Mouse (Mus musculus) ES-E14 (cell line): ENCODE results near the gene Xlr4c. TPM values are rescaled to one million over a fixed set of nuclear protein-coding genes. Genes with fewer than 3 reads are reported as not detected.
"Not testable (repeated sequence)": the region's sequence is repeated elsewhere in the genome, so short reads cannot be mapped to it uniquely, and the experiment has no call there.

ENCODE experiments used
- DNase-seq: peaks from one replicate; pipeline ENCODE4 v3.0.0-alpha.2; 2013; ENCODE audit warnings: low read depth, low spot score
- H3K27ac ChIP-seq: 2 replicates; pipeline ENCODE4 v1.5.1; 2012; ENCODE audit warnings: low read depth, mild to moderate bottlenecking, low read length, moderate library complexity, mixed read lengths; ENCODE audit not compliant: poor library complexity, insufficient read depth, severe bottlenecking
- H3K36me3 ChIP-seq: 2 replicates; pipeline ENCODE4 v1.6.1; 2012; ENCODE audit warnings: mild to moderate bottlenecking, low read length, moderate library complexity, mixed read lengths; ENCODE audit not compliant: control insufficient read depth, poor library complexity, insufficient read depth, severe bottlenecking
- H3K4me1 ChIP-seq, 2 experiments: fragments of 150-350 bp in 1 of 2; sonication (generic) in 1 of 2; 2 replicates each; pipeline ENCODE4 v1.6.1; 2012; ENCODE audit warnings: low read length in 2 of 2, mild to moderate bottlenecking in 1 of 2, mixed read lengths in 1 of 2; ENCODE audit not compliant: control insufficient read depth in 2 of 2, insufficient read depth in 2 of 2, poor library complexity in 1 of 2
- H3K4me3 ChIP-seq, 2 experiments: fragments of 150-350 bp in 1 of 2; sonication (generic) in 1 of 2; 2 replicates each; pipeline ENCODE4 v1.5.1; 2012; ENCODE audit warnings: low read length in 2 of 2, low read depth in 1 of 2, mild to moderate bottlenecking in 1 of 2, mixed read lengths in 1 of 2; ENCODE audit not compliant: insufficient read depth in 1 of 2, poor library complexity in 1 of 2, severe bottlenecking in 1 of 2
- H3K9ac ChIP-seq: 2 replicates; pipeline ENCODE4 v1.6.1; 2012; ENCODE audit warnings: low read depth, mild to moderate bottlenecking, low read length, mixed read lengths; ENCODE audit not compliant: poor library complexity, insufficient read depth, severe bottlenecking
- H3K9me3 ChIP-seq: fragments of 150-350 bp; sonication (generic); 2 replicates; pipeline ENCODE4 v1.6.1; 2012; ENCODE audit warnings: low read depth, mild to moderate bottlenecking, low read length; ENCODE audit not compliant: control insufficient read depth, insufficient read depth
- CHD2 ChIP-seq: IDR thresholded peaks from 2 replicates; pipeline ENCODE4 v1.6.1; 2014; ENCODE audit warnings: mild to moderate bottlenecking, low read depth, low read length, inconsistent platforms
- HCFC1 ChIP-seq: IDR thresholded peaks from 2 replicates; pipeline ENCODE4 v1.6.1; 2012; ENCODE audit warnings: low read length, inconsistent platforms, borderline replicate concordance; ENCODE audit not compliant: insufficient read depth
- MAFK ChIP-seq: IDR thresholded peaks from 2 replicates; pipeline ENCODE4 v1.6.1; 2014; ENCODE audit warnings: mild to moderate bottlenecking, low read depth, low read length, inconsistent platforms; ENCODE audit not compliant: insufficient read depth
- ZC3H11A ChIP-seq: IDR thresholded peaks from 2 replicates; pipeline ENCODE4 v1.6.1; 2012; ENCODE audit warnings: low read depth, mild to moderate bottlenecking, inconsistent platforms, low read length, borderline replicate concordance
- ZNF384 ChIP-seq: IDR thresholded peaks from 2 replicates; pipeline ENCODE4 v1.6.1; 2012; ENCODE audit warnings: low read depth, low read length, inconsistent platforms
- in situ Hi-C, 2 experiments: fragments of 600-800 bp; cut with MboI; formaldehyde crosslinking; loops; one replicate each; pipeline ENCODE4 v1.15.1; 2025; ENCODE audit warnings: low sequenced_read_pairs in 2 of 2, inconsistent platforms in 1 of 2; ENCODE audit not compliant: unreplicated experiment in 2 of 2
- total RNA-seq: library from RNA; depleted of rRNA; stranded (reverse); fragments of 300-350 nt; gene quantifications from 2 replicates; pipeline ENCODE4 v1.2.3, GENCODE M21; 2012; rRNA removed

The Xlr4c gene
- total RNA-seq, 1 experiment, result 7.6 TPM

DNA sequence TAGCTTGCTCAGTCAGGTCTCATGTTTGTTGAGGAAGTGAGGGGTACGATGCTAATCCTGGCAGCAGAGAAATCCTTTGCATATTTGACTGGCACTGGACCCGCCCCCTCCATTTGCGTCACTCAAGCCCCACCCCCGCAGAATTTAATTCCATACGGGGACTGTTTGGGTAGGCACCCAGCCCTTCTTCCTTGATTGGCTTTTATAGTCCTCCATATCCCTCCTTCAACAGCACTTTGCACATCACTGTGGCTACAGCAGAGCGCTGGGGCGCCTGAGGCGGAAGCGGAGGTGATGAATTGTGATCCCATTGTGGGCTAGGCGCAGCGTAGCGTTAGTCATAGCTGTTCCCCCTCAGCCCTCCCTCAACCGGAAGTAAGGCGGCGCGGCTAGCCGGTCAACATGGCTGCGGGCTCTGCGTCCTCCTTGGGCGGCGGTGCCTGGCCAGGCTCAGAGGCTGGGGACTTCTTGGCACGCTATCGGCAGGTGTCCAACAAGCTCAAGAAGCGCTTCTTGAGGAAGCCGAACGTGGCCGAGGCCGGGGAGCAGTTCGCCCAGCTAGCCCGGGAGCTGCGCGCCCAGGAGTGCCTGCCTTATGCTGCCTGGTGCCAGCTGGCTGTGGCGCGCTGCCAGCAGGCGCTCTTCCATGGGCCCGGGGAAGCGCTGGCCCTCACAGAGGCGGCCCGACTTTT lies 14.9 kb downstream of the Xlr4c start, which contains the start of gene F8a:
Gene F8a, plus strand, starts transcription at position 378 of the 692 bp plus-strand sequence.
- peak; percentile 34 for DNase-seq
- Histone ChIP-seq H3K9ac (peak within 1 kb of the TSS; percentile 86), H3K4me1 (no peaks in the 10 kb centered on the region), H3K4me3 (peak within 1 kb of the TSS; percentile 69 to 89), H3K9me3 (no peaks in the 10 kb centered on the region), H3K27ac (no peak within 1 kb of the TSS), H3K36me3 (no peaks in the 10 kb centered on the region)
- in situ Hi-C loops, result no loop called here
- no peak for TF ChIP-seq ZNF384
- no peak for TF ChIP-seq HCFC1
- TF ChIP-seq ZC3H11A, result no peak
- TF ChIP-seq MAFK, result no peak
- TF ChIP-seq CHD2, result no peak

DNA sequence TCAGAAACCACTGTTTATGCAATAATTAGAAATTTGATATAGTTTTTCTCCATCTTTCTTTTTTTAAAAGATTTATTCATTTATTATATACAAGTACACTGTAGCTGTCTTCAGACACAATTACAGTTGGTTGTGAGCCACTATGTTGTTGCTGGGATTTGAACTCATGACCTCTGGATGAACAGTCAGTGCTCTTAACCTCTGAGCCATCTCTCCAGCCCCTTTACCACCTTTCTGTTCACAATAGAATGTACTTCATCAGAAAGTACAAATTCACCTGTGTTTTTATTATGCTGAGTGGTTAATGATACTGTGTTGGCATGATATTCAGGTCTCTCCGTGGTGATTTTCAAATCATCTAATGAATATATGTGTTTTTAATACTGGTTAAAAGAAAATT lies 17.6 kb downstream of the Xlr4c start:
- no peak overlapping the region for H3K27ac ChIP-seq
- no peak overlapping the region for H3K9ac ChIP-seq
- H3K9me3 ChIP-seq, result no peaks in the 10 kb centered on the region
- H3K36me3 ChIP-seq, result no peaks in the 10 kb centered on the region
- H3K4me3 ChIP-seq, result no peak overlapping the region
- in situ Hi-C loops, result no loop called here
- DNase-seq, result no peak
- H3K4me1 ChIP-seq, result no peaks in the 10 kb centered on the region
- no peak for TF ChIP-seq HCFC1
- no peak for TF ChIP-seq ZNF384
- TF ChIP-seq ZC3H11A, result no peak
- TF ChIP-seq MAFK, result no peak
- no peak for TF ChIP-seq CHD2

DNA sequence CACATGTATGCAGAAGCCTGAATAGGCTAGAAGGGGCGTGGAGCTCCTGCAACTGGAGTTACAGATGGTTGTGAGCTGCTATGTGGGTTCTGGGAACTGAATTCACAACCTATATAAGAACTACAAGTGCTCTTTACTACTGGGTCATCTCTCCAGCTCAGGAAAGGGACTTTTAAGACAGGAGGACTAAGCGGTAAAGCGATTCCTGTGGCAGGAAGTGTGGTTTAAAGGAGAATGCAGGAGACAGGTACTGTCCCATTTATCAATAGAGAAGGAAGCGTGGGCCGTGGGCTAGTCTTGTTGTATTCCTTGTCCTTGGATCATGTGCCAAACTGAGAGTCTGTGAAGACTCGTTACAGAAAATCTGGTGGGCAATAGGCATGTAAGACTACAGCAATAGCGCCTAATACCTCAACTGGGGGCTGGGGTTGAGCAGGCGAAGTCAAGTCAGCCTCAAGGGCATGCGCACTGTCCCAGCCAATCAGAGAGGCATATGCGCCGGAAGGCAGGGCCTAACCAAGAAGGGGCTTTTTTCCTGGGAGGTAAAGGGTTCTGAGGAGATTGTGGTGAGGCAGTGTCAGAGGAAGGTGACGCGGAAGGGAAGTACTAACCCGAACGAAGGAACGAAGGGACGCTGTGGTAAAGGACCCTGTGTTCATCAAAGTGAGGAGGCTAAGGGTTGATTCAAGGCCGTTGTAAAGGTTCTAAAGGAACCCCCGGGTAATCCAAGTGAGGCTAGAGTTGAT lies 28.9 kb downstream of the Xlr4c start, which contains the start of gene Xlr4b:
Gene Xlr4b, plus strand, starts transcription at position 515 of the 746 bp plus-strand sequence.
- DNase-seq, in situ Hi-C loops, H3K9me3 ChIP-seq, H3K4me3 ChIP-seq, H3K36me3 ChIP-seq, H3K27ac ChIP-seq, H3K9ac ChIP-seq, H3K4me1 ChIP-seq: not testable (repeated sequence)

DNA sequence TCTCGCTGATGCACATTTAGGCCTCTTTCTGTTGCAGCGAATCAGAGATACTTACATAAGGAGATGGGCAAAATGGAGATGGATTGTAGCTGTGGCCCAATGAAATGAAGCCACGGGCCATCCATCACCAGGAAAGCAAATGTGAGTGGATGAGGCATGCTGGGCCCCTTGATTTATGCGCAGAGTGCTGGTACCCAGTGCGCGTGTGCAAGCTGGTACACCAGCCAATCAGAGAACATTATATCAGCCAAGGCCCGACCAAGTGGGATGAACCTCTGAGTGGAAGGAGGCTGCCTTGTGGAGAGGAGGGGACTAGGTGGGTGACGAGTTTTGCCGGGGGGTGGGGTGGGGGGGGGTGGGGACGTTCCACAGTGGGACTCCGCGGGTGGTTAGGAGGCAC lies 51.0 kb downstream of the Xlr4c start, which contains the start of gene Xlr3b:
Gene Xlr3b, plus strand, starts transcription at position 274 of the 400 bp plus-strand sequence.
- DNase-seq, H3K36me3 ChIP-seq, H3K4me3 ChIP-seq, H3K9me3 ChIP-seq, in situ Hi-C loops, H3K4me1 ChIP-seq, H3K27ac ChIP-seq, H3K9ac ChIP-seq: not testable (repeated sequence)

Other genes with a start within 250 kb of the Xlr4c start
- 36.5 and 40.7 TPM in 2 replicates for gene Pnma5, start 206.0 kb downstream of the Xlr4c start, total RNA-seq
- gene Pnma3, start 178.3 kb downstream of the Xlr4c start, total RNA-seq, result 0.16 and 0.18 TPM in 2 replicates
- gene Xlr4a, start 160.7 kb downstream of the Xlr4c start, total RNA-seq, result 1.2 and 7.9 TPM in 2 replicates
- 9.6 and 28.8 TPM in 2 replicates for gene Xlr3a, start 146.0 kb downstream of the Xlr4c start, total RNA-seq
- gene Gm14685, start 126.1 kb downstream of the Xlr4c start, total RNA-seq, result 0.32 and 1.7 TPM in 2 replicates
- 0.37 and 3.9 TPM in 2 replicates for gene Xlr5b, start 94.3 kb downstream of the Xlr4c start, total RNA-seq
- 0.21 and 0.58 TPM in 2 replicates for gene DXBay18, start 93.7 kb downstream of the Xlr4c start, total RNA-seq
- gene Spin2d, start 66.1 kb downstream of the Xlr4c start, total RNA-seq, result not detected in 2 replicates
- gene Xlr3b, start 50.9 kb downstream of the Xlr4c start, total RNA-seq, result 4.0 and 16.6 TPM in 2 replicates
- 0.58 and 6.6 TPM in 2 replicates for gene Xlr4b, start 28.8 kb downstream of the Xlr4c start, total RNA-seq
- 1.9 and 2.6 TPM in 2 replicates for gene F8a, start 14.8 kb downstream of the Xlr4c start, total RNA-seq
- gene Xlr3c, start 22.3 kb upstream of the Xlr4c start, total RNA-seq, result 1.4 and 8.9 TPM in 2 replicates
- 0.42 and 7.0 TPM in 2 replicates for gene Xlr5a, start 49.8 kb upstream of the Xlr4c start, total RNA-seq
- gene Xlr5c, start 49.8 kb upstream of the Xlr4c start, total RNA-seq, result 0.42 and 7.1 TPM in 2 replicates
- gene Gm45015, start 93.7 kb upstream of the Xlr4c start, total RNA-seq, result not detected in 2 replicates
- gene Zfp275, start 99.5 kb upstream of the Xlr4c start, total RNA-seq, result 12.4 and 12.6 TPM in 2 replicates
- 6.2 and 15.6 TPM in 2 replicates for gene Gm18336, start 155.6 kb upstream of the Xlr4c start, total RNA-seq
- 0.04 and 0.05 TPM in 2 replicates for gene Zfp92, start 168.0 kb upstream of the Xlr4c start, total RNA-seq
- 0.27 and 0.37 TPM in 2 replicates for gene Trex2, start 192.2 kb upstream of the Xlr4c start, total RNA-seq
- 29.4 and 31.1 TPM in 2 replicates for gene Haus7, start 215.9 kb upstream of the Xlr4c start, total RNA-seq
- 3.5 and 12.0 TPM in 2 replicates for gene Bgn, start 240.5 kb upstream of the Xlr4c start, total RNA-seq